Mouse (Mus musculus) granulocyte monocyte progenitor cell, adult 5-6 weeks (primary cell): ENCODE data around the gene P2ry1. TPM values are rescaled to one million over a fixed set of nuclear protein-coding genes. Genes with fewer than 3 reads are reported as not detected.
A peak's percentile ranks its signal among the peaks of the same experiment; 100 is the strongest.

Experiments
- ATAC-seq: replicated peaks from 2 replicates; pipeline ENCODE4 v1.8.0; 2016; ENCODE audit warnings: mild to moderate bottlenecking, moderate TSS enrichment, inconsistent platforms; ENCODE audit not compliant: poor library complexity, severe bottlenecking
- total RNA-seq, 2 experiments: library from RNA; stranded (forward) in 1 of 2; stranded (reverse) in 1 of 2; fragments of 200-712, 200-1000 nt in 1 of 2; fragments of >200 nt in 1 of 2; fragmentation: Nextera tagmentation in 1 of 2; gene quantifications; 2 replicates each; pipeline ENCODE4 v1.2.3; 2014 to 2017

The P2ry1 gene
- total RNA-seq (2014; fragmentation: Nextera tagmentation) = 4.7 and 5.4 TPM in 2 replicates
- total RNA-seq (2017) = 6.2 and 7.6 TPM in 2 replicates

- ATAC-seq = peak; percentile 90
These were observed at the start of gene P2ry1 for GRCm38 (mm10) chr3:61002587-61003501. Gene P2ry1, plus strand, starts transcription at chr3:61002795.

- ATAC-seq = no peak
These were observed 49.3 kb upstream of the P2ry1 start for GRCm38 (mm10) chr3:60953199-60953736.

- no peak for ATAC-seq
These were observed 48.5 kb upstream of the P2ry1 start for GRCm38 (mm10) chr3:60954073-60954472.

DNA sequence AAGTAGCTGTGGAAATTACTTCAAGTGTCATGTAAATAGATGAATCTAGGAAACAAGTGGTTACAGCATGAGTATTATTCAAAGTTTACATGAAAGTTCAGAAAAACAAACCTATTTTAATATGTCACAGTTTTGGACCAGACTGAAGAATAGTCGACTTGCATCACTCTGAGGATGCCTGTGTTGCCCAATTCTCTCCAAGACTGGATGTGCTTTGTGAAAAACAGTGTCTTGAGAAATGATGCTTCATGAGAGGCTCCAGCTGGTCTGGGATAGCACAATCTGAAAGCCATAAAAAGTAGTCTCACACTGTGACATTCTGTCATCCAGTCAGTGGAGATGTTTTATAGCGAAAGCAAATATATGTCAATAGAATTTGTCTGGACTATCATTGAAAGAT lies 43.8 kb upstream of the P2ry1 start:
- no peak for ATAC-seq

DNA sequence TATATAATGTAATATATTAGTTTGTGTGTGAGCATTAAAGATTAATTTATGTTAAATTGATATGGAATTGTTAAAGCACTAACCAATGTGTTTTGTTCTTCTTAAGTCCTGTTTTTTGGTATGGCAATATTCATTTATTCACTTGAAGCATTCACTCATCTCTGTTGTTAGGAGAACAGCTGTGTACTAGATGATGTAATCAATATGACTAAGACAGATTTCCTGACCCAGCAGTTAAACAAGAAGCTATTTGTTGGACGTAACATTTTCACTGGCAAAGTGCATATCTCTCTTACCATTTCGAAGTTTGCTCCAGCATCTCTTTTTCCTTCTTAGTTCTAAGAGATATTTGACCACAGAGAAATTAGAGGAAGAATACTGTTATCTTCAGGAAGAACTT lies 37.5 kb upstream of the P2ry1 start:
- no peak; the same call in 1 of the 2 replicates for ATAC-seq

DNA sequence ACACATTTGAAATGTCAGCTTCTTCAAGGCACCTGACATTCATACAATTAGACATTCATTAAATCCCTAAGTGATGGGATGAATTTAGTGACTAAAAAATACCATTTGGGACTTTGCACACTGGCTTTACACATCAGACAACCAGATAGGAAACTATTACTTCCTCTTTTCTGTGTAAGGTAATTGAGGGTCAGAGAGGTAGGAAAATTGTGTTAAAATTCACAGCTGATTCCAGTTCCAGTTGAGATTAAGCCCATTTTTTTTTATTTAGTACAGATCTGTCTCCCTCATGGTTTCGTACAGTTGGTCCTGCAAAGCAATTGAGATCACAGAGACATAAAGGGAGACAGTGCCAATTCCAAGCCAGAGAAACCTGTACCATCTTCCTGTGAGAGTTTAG lies 27.7 kb upstream of the P2ry1 start:
- peak; percentile 25; the same call in 1 of the 2 replicates for ATAC-seq

- no peak for ATAC-seq
These were observed 20.5 kb upstream of the P2ry1 start for GRCm38 (mm10) chr3:60982109-60982508.

GRCm38 (mm10) chr3:60998064-60998463 lies 4.5 kb upstream of the P2ry1 start:
- ATAC-seq = no peak

DNA sequence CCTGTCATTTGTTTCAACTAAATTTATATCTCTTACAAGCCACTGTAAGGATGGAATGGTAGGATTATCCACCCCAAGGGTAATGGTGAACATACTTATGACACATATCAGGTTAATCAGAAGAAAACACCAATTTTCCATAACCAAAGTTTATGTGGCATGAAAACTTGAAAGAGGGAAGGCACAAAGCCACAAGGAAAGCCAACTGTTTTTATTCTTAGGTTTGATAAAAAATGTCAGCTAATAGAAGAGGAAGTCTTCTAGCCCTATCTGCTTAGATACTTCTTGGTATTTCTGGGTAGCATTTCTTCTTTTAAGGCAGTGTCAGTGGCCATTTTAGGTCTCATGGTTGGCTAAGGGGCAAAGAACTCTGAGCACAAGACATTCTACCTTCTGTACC lies 2.9 kb upstream of the P2ry1 start:
- ATAC-seq = no peak

DNA sequence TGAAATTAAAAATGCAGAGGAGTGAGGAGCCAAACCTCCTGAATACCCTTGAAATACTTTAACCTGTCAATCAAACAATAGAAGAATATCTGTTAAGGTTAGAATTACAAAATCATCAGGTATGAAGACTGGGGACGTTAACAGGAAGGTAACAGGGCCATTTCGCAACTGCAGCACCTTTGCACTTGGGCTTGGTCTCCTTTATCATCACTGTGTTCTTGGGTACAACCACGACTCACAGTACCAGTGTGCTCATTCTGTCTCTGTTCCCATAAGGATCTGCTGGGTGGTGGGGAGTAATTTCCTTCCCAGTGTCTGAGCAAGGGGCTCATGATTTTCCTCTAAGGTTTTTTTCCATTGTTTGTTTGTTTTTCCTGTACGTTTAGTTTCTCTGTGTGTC lies 1.8 kb upstream of the P2ry1 start:
- no peak for ATAC-seq

GRCm38 (mm10) chr3:61001852-61002586 lies 576 bp upstream of the P2ry1 start:
- peak; percentile 21 for ATAC-seq

DNA sequence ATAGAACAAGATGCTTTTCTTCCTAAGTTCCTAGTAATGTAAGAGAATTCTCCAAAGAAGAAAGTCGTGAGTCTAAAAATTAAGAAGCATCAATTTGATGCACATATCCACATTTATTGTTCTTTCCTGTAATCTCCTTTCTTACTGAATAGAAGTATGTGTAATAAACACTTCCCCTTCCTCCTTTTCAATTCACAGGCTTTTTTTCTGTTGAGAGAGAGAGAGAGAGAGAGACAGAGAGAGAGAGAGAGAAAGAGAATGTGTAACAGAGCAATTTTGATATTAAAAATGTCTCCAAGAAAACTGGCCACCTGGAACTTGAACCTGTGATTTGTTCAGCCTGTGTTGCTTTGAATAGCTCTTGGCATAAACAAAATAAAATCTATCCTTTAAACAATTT lies 2.0 kb downstream of the P2ry1 start:
- ATAC-seq = no peak

DNA sequence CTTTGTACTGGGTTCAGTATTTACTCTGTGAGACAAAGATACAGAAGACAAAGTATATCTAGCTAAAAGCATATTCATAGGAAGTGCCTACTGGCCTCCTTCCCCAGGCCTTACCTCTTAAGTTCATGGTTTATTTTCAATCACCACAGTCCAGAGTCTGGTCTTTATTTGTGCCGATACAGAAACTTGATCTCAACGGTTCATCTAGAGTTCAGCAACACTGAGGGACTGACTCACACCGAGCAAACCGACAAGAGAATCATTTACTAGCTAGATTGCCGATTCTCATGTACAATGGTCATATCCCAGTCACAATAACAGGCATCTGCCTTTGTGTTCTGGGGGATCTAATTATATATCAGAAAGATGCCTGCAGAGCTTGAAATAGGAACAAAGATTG lies 9.1 kb downstream of the P2ry1 start:
- no peak for ATAC-seq

- ATAC-seq = no peak
These were observed 10.0 kb downstream of the P2ry1 start for GRCm38 (mm10) chr3:61012550-61012949.

DNA sequence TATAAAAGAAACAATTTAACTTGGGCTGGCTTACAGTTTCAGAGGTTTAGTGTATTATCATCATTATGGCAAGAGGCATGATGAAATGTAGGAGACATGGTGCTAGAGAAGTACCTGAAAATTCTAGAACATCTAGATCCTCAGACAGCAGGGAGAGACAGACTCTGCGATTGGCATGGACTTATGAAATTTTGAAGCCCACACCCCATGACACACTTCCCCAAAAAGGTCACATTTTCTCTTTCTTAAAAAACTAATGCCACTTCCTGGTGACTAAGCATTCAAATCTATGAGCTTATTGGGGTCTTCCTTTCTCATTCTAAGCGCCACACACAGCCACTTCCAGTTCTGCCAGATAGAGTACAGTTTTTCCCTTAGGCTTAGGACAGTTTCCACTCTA lies 14.1 kb downstream of the P2ry1 start:
- ATAC-seq = peak; percentile 90

DNA sequence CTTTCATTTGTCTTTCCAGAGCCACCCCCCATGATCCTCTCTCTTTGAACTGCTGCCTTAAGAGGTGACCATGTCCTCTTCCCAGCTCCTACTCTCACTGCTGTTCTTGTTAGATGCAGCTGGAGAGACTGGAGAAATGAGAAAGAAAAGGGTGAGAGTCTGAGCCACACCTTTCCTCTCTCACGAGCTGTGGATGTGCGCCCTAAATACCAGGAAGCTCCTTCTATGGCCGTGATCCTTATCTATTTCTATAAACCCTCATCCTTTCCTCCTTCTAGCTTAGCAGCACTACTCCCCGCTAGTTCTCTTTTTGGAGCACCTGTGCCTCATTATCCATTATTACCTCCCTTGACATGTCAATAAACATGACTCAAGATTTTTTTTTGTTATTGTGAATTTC lies 29.5 kb downstream of the P2ry1 start:
- ATAC-seq = peak; percentile 18; the same call in 1 of the 2 replicates

DNA sequence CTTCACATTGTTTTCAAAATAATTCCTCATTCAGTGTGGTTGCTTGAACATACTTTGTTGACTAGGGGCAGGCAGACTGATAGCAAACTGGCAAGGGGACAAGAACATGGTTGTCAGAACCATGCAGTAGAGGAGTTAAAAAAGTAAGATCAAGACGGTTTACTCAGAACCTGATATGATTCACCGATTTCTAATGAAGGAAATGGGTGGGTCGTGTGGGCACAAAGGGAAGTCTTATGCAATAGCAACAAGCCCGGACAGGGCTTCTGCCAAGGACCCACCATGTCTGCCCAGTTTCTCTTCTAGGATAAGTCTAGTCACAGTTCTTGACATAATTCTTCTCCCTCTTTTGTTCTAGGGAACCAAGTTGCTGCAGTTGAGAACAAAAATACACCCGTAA lies 33.0 kb downstream of the P2ry1 start:
- peak; percentile 95 for ATAC-seq

GRCm38 (mm10) chr3:61039916-61040315 lies 37.3 kb downstream of the P2ry1 start:
- ATAC-seq = no peak

GRCm38 (mm10) chr3:61049976-61050672 lies 47.5 kb downstream of the P2ry1 start:
- no peak for ATAC-seq
